9 mouse cellular contexts compared by ENCODE assay signal in the genomic region with DNA sequence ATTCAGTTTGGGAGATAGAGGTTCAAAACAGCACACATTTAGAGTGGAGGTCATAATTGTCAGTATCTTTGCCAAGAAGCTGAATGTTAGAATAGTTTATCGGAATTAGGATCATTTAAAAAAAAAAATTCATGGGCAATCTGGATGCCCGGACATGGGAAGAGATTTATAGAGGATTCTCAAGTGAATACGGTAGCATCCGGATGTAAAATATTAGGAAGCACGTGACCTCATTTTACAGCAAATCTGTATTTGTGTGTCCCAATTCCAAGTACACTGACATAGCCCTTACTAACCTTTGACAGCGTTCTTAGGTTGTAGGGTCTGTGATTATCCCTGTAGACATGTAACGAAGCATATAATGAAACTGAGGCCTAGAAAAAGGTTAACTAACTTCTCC. TPM values are rescaled to one million over a fixed set of nuclear protein-coding genes. Genes with fewer than 3 reads are reported as not detected.
DNase-seq lines count a peak whose midpoint lies in the region; ATAC-seq and TF ChIP-seq lines count a peak whose summit lies in the region.
"Had no signal": no experiment of that assay in that cellular context is flagged by ENCODE, and none has a peak within 500 bp of the region (broad histone marks: within the 10 kb centered on the region; RNA-seq: fewer than 3 reads in every experiment).

No protein-coding gene starts in this region.

- H3K4me3 ChIP-seq in lung, adult 2 months (replicated peaks; ENCODE audit: extremely low read depth, low read depth, low read length) = peak overlapping the region; percentile 86
- peak overlapping the region; percentile 86 for H3K4me3 ChIP-seq in embryonic facial prominence, embryonic 14.5 days (ENCODE audit: low read depth, low read length)
- peak overlapping the region; percentile 97 for H3K4me3 ChIP-seq in intestine, embryonic 16.5 days (ENCODE audit: low read length)
- peak overlapping the region; percentile 90; the same call in 1 of the 2 replicates for H3K4me3 ChIP-seq in neural tube, embryonic 12.5 days

- H3K9ac ChIP-seq in embryonic facial prominence, embryonic 14.5 days (ENCODE audit: low read depth, low read length) = peak overlapping the region; percentile 83; the same call in 1 of the 2 replicates
- peak overlapping the region; percentile 91 for H3K9ac ChIP-seq in intestine, embryonic 16.5 days (ENCODE audit: low read depth, low read length)
- peak overlapping the region; percentile 80 for H3K9ac ChIP-seq in neural tube, embryonic 12.5 days

- no peak for TF ChIP-seq POLR2A in lung, adult 2 months (IDR thresholded peaks at IDR 0.05; ENCODE audit: borderline replicate concordance, extremely low read depth, low read depth, low read length)

- peak overlapping the region; percentile 81 for H3K4me2 ChIP-seq in embryonic facial prominence, embryonic 14.5 days (ENCODE audit: low read depth, low read length)
- H3K4me2 ChIP-seq in intestine, embryonic 16.5 days (ENCODE audit: low read depth, low read length) = peak overlapping the region; percentile 83
- H3K4me2 ChIP-seq in neural tube, embryonic 12.5 days (replicated peaks) = peak overlapping the region; percentile 84

- no peak overlapping the region for H3K27ac ChIP-seq in embryonic facial prominence, embryonic 14.5 days (replicated peaks; ENCODE audit: low read depth, low read length)
- H3K27ac ChIP-seq in intestine, embryonic 16.5 days (ENCODE audit: low read length) = no peak overlapping the region
- H3K27ac ChIP-seq in neural tube, embryonic 12.5 days = no peak overlapping the region

- no peak for ATAC-seq in embryonic facial prominence, embryonic 14.5 days (ENCODE audit: low read depth)
- ATAC-seq in intestine, embryonic 16.5 days = no peak
- ATAC-seq in neural tube, embryonic 12.5 days (ENCODE audit: low FRiP score, low read depth) = no peak

- no peak for DNase-seq in lung, adult 2 months
- DNase-seq in lung, postnatal 4 days = no peak
- DNase-seq in embryonic facial prominence, embryonic 14.5 days (ENCODE audit: low spot score) = no peak
- no peak for DNase-seq in urinary bladder, postnatal 36 days (ENCODE audit: low spot score in 2 of 2)
- DNase-seq in frontal cortex, postnatal 36 days (ENCODE audit: low spot score in 2 of 2) = no peak
- no peak for DNase-seq in cerebellum, adult 9-10 months
- DNase-seq: adrenal gland, postnatal 36 days had no signal

- H3K27me3 ChIP-seq in embryonic facial prominence, embryonic 14.5 days (replicated peaks; ENCODE audit: control insufficient read depth, insufficient read depth, low read length) = no peaks in the 10 kb centered on the region
- H3K27me3 ChIP-seq in intestine, embryonic 16.5 days (replicated peaks; ENCODE audit: control insufficient read depth, insufficient read depth, low read length) = no peaks in the 10 kb centered on the region
- H3K27me3 ChIP-seq in neural tube, embryonic 12.5 days (replicated peaks) = no peaks in the 10 kb centered on the region

- no peaks in the 10 kb centered on the region for H3K9me3 ChIP-seq in embryonic facial prominence, embryonic 14.5 days (ENCODE audit: control insufficient read depth, low read length)
- no peaks in the 10 kb centered on the region for H3K9me3 ChIP-seq in intestine, embryonic 16.5 days (ENCODE audit: control insufficient read depth, low read length)
- H3K9me3 ChIP-seq in neural tube, embryonic 12.5 days = no peaks in the 10 kb centered on the region

- H3K36me3 ChIP-seq in embryonic facial prominence, embryonic 14.5 days (ENCODE audit: control insufficient read depth, insufficient read depth, low read length) = peaks cover 33% of the 10 kb centered on the region
- H3K36me3 ChIP-seq in intestine, embryonic 16.5 days (ENCODE audit: control insufficient read depth, insufficient read depth, low read length) = peaks cover 3% of the 10 kb centered on the region; the same call in 1 of the 2 replicates
- H3K36me3 ChIP-seq in neural tube, embryonic 12.5 days = peaks cover 12% of the 10 kb centered on the region

- no peak for TF ChIP-seq CTCF in lung, adult 2 months (IDR thresholded peaks at IDR 0.05; ENCODE audit: insufficient read depth, low read length)

- H3K4me1 ChIP-seq in lung, adult 2 months (ENCODE audit: control insufficient read depth, insufficient read depth, low read length) = peaks cover 5% of the 10 kb centered on the region; the same call in 1 of the 2 replicates
- H3K4me1 ChIP-seq in embryonic facial prominence, embryonic 14.5 days (ENCODE audit: control insufficient read depth, insufficient read depth, low read length) = peaks cover 7% of the 10 kb centered on the region
- H3K4me1 ChIP-seq in intestine, embryonic 16.5 days (ENCODE audit: control insufficient read depth, insufficient read depth, low read length) = peaks cover 8% of the 10 kb centered on the region
- H3K4me1 ChIP-seq in neural tube, embryonic 12.5 days = peaks cover 16% of the 10 kb centered on the region

- WGBS in lung, adult 2 months = 86% methylated on average over 7 of the region's 7 CpGs
- WGBS in embryonic facial prominence, embryonic 14.5 days = 89% methylated on average over 7 of the region's 7 CpGs
- WGBS in intestine, embryonic 16.5 days = 87% methylated on average over 7 of the region's 7 CpGs
- WGBS in neural tube, embryonic 12.5 days = 93% methylated on average over 7 of the region's 7 CpGs

RNA-seq across cellular contexts. Expression of a gene that starts 1.1 kb away (rescaled TPM):
- 19.6 and 31.7 TPM in 2 replicates for polyA plus RNA-seq in lung, adult 2 months (2012; rRNA removed)
- 108 and 112 TPM in 2 replicates for polyA plus RNA-seq in embryonic facial prominence, embryonic 14.5 days (2014; fragmentation: Nextera tagmentation; extraction: Ambion mirVana)
- 160 and 162 TPM in 2 replicates for polyA plus RNA-seq in intestine, embryonic 16.5 days (2015; fragmentation: Nextera tagmentation; extraction: Ambion mirVana)
- 94.8 and 101 TPM in 2 replicates for polyA plus RNA-seq in neural tube, embryonic 12.5 days (2016; fragmentation: Nextera tagmentation; extraction: Ambion mirVana)

RNA-seq across cellular contexts. Expression of a gene that starts 51.9 kb away (rescaled TPM):
- polyA plus RNA-seq in lung, adult 2 months (2012; rRNA removed) = 3.7 and 6.1 TPM in 2 replicates
- polyA plus RNA-seq in embryonic facial prominence, embryonic 14.5 days (2014; fragmentation: Nextera tagmentation; extraction: Ambion mirVana) = 12.0 and 13.5 TPM in 2 replicates
- 8.6 and 9.6 TPM in 2 replicates for polyA plus RNA-seq in intestine, embryonic 16.5 days (2015; fragmentation: Nextera tagmentation; extraction: Ambion mirVana)
- 11.0 and 12.6 TPM in 2 replicates for polyA plus RNA-seq in neural tube, embryonic 12.5 days (2016; fragmentation: Nextera tagmentation; extraction: Ambion mirVana)

RNA-seq across cellular contexts. Expression of a gene that starts 55.1 kb away (rescaled TPM):
- 400 and 437 TPM in 2 replicates for polyA plus RNA-seq in lung, adult 2 months (2012; rRNA removed)
- 1,328 and 1,383 TPM in 2 replicates for polyA plus RNA-seq in embryonic facial prominence, embryonic 14.5 days (2014; fragmentation: Nextera tagmentation; extraction: Ambion mirVana)
- polyA plus RNA-seq in intestine, embryonic 16.5 days (2015; fragmentation: Nextera tagmentation; extraction: Ambion mirVana) = 1,225 and 1,412 TPM in 2 replicates
- polyA plus RNA-seq in neural tube, embryonic 12.5 days (2016; fragmentation: Nextera tagmentation; extraction: Ambion mirVana) = 1,813 and 2,026 TPM in 2 replicates
